Mouse (Mus musculus) heart, adult 2 months (tissue): ENCODE measurements around the gene Acvr1c.

Experiments
- CTCF ChIP-seq: fragments of 200-600 bp; IDR thresholded peaks from 2 replicates; pipeline ENCODE4 v1.8.1; 2022; ENCODE audit warnings: antibody characterized with exemption, mild to moderate bottlenecking, moderate library complexity
- EP300 ChIP-seq: fragments of 200-500 bp; IDR thresholded peaks from 2 replicates; pipeline ENCODE4 v1.6.1; 2011; ENCODE audit warnings: low read depth, low read length, control low read depth; ENCODE audit not compliant: insufficient read depth
- POLR2A ChIP-seq: fragments of 200-500 bp; IDR thresholded peaks from 2 replicates; pipeline ENCODE4 v1.6.1; 2011; ENCODE audit warnings: mild to moderate bottlenecking, low read depth, low read length, control low read depth; ENCODE audit not compliant: insufficient read depth

DNA sequence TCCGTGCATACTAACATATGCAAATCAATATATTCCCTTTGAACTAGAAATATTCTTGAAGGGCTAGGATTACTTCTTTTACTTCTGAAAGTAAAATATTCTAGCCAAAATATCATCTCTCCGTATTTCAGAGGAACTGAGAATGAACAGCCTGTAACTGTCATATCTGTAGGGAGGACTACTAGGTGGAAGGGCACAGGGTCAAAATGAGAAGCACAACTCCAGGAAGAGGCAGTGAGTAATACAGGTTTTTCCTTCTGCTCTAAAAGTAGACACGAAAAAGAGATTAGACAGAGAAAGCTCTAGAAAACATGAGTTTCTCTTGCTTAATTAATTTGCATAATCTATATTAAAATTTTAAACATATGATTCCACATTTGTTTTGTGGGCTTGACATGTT, 48.0 kb downstream of the Acvr1c start:
- TF ChIP-seq CTCF = no peak
- TF ChIP-seq POLR2A = no peak
- TF ChIP-seq EP300 = no peak
